Mouse (Mus musculus) ES-Bruce4 (cell line): ENCODE measurements around the gene Scrn3. TPM values are rescaled to one million over a fixed set of nuclear protein-coding genes. Genes with fewer than 3 reads are reported as not detected.

Experiments used
- H3K27ac ChIP-seq: 2 replicates; pipeline ENCODE4 v1.5.1; 2012; ENCODE audit warnings: low read length, inconsistent platforms; ENCODE audit not compliant: insufficient read depth
- H3K27me3 ChIP-seq: 2 replicates; pipeline ENCODE4 v1.6.1; 2012; ENCODE audit warnings: mild to moderate bottlenecking, low read length, inconsistent platforms; ENCODE audit not compliant: control insufficient read depth, poor library complexity, insufficient read depth, severe bottlenecking
- H3K36me3 ChIP-seq: 2 replicates; pipeline ENCODE4 v1.6.1; 2012; ENCODE audit warnings: inconsistent platforms, mild to moderate bottlenecking, low read length, moderate library complexity; ENCODE audit not compliant: control insufficient read depth, poor library complexity, insufficient read depth, severe bottlenecking
- H3K4me1 ChIP-seq: one replicate; pipeline ENCODE4 v1.8.1; 2011; ENCODE audit warnings: low read length; ENCODE audit not compliant: control insufficient read depth, insufficient read depth
- H3K4me3 ChIP-seq: 2 replicates; pipeline ENCODE4 v1.5.1; 2011; ENCODE audit warnings: low read depth, mild to moderate bottlenecking, low read length
- H3K9ac ChIP-seq: 2 replicates; pipeline ENCODE4 v1.6.1; 2012; ENCODE audit warnings: low read depth, mild to moderate bottlenecking, inconsistent platforms; ENCODE audit not compliant: poor library complexity, severe bottlenecking
- H3K9me3 ChIP-seq: replicated peaks from 2 replicates; pipeline ENCODE4 v1.6.1; 2012; ENCODE audit warnings: mild to moderate bottlenecking, low read length, inconsistent platforms; ENCODE audit not compliant: control insufficient read depth, poor library complexity, insufficient read depth, severe bottlenecking
- CTCF ChIP-seq: IDR thresholded peaks from one replicate; pipeline ENCODE4 v1.8.1; 2011; ENCODE audit warnings: low read depth, low read length
- EP300 ChIP-seq: IDR thresholded peaks from 2 replicates; pipeline ENCODE4 v1.6.1; 2011; ENCODE audit warnings: low read depth, low read length; ENCODE audit not compliant: insufficient read depth
- POLR2A ChIP-seq: IDR thresholded peaks from one replicate; pipeline ENCODE4 v1.8.1; 2011; ENCODE audit warnings: low read length; ENCODE audit not compliant: insufficient read depth
- polyA plus RNA-seq: library from polyadenylated mRNA; stranded (reverse); fragments of >200 nt; gene quantifications from 2 replicates; pipeline ENCODE4 v1.2.4, GENCODE M21; 2011; ENCODE audit warnings: low read depth; ENCODE audit not compliant: missing spikeins, insufficient read depth, insufficient read length

Scrn3 gene
- polyA plus RNA-seq, 1 experiment: 33.5 TPM

- H3K9me3 ChIP-seq: no peaks in the 10 kb centered on the region
- H3K36me3 ChIP-seq: peaks cover 4% of the 10 kb centered on the region; the same call in 1 of the 2 replicates
- H3K4me1 ChIP-seq: peaks cover 2% of the 10 kb centered on the region
- H3K27ac ChIP-seq: no peak overlapping the region
- no peaks in the 10 kb centered on the region for H3K27me3 ChIP-seq
- H3K4me3 ChIP-seq: no peak overlapping the region
- TF ChIP-seq EP300 (no peak), POLR2A (no peak), CTCF (no peak)
- no peak overlapping the region for H3K9ac ChIP-seq
Measured at GRCm38 (mm10) chr2:73319218-73319617, 6.8 kb downstream of the Scrn3 start.

GRCm38 (mm10) chr2:73322991-73323390 is 10.6 kb downstream of the Scrn3 start:
- no peak overlapping the region for H3K4me3 ChIP-seq
- no peaks in the 10 kb centered on the region for H3K27me3 ChIP-seq
- H3K9ac ChIP-seq: no peak overlapping the region
- TF ChIP-seq EP300 (no peak), POLR2A (no peak), CTCF (no peak)
- no peak overlapping the region for H3K27ac ChIP-seq
- peaks cover 2% of the 10 kb centered on the region for H3K4me1 ChIP-seq
- H3K36me3 ChIP-seq: peaks cover 4% of the 10 kb centered on the region; the same call in 1 of the 2 replicates
- no peaks in the 10 kb centered on the region for H3K9me3 ChIP-seq

- peaks cover 2% of the 10 kb centered on the region for H3K4me1 ChIP-seq
- H3K27me3 ChIP-seq: no peaks in the 10 kb centered on the region
- H3K4me3 ChIP-seq: no peak overlapping the region
- H3K36me3 ChIP-seq: no peaks in the 10 kb centered on the region
- H3K9ac ChIP-seq: no peak overlapping the region
- TF ChIP-seq CTCF (no peak), POLR2A (no peak), EP300 (no peak)
- H3K27ac ChIP-seq: no peak overlapping the region
- H3K9me3 ChIP-seq: no peaks in the 10 kb centered on the region
Measured at GRCm38 (mm10) chr2:73325871-73326270, 13.5 kb downstream of the Scrn3 start.

GRCm38 (mm10) chr2:73335949-73336348 is 23.5 kb downstream of the Scrn3 start:
- Histone ChIP-seq H3K9ac (no peak overlapping the region), H3K9me3 (no peaks in the 10 kb centered on the region), H3K4me3 (no peak overlapping the region), H3K27me3 (no peaks in the 10 kb centered on the region), H3K36me3 (no peaks in the 10 kb centered on the region), H3K4me1 (no peaks in the 10 kb centered on the region), H3K27ac (no peak overlapping the region)
- TF ChIP-seq POLR2A: no peak
- no peak for TF ChIP-seq EP300
- no peak for TF ChIP-seq CTCF

- no peaks in the 10 kb centered on the region for H3K36me3 ChIP-seq
- H3K9me3 ChIP-seq: no peaks in the 10 kb centered on the region
- no peak for TF ChIP-seq CTCF
- TF ChIP-seq EP300: no peak
- TF ChIP-seq POLR2A: no peak
- no peak overlapping the region for H3K4me3 ChIP-seq
- H3K4me1 ChIP-seq: no peaks in the 10 kb centered on the region
- H3K27me3 ChIP-seq: no peaks in the 10 kb centered on the region
- H3K27ac ChIP-seq: no peak overlapping the region
- H3K9ac ChIP-seq: no peak overlapping the region
Measured at GRCm38 (mm10) chr2:73338415-73338814, 26.0 kb downstream of the Scrn3 start.

GRCm38 (mm10) chr2:73343701-73344100 is 31.3 kb downstream of the Scrn3 start:
- TF ChIP-seq EP300 (no peak), CTCF (no peak), POLR2A (no peak)
- H3K4me3 ChIP-seq: no peak overlapping the region
- H3K27me3 ChIP-seq: no peaks in the 10 kb centered on the region
- H3K9me3 ChIP-seq: no peaks in the 10 kb centered on the region
- H3K9ac ChIP-seq: no peak overlapping the region
- no peak overlapping the region for H3K27ac ChIP-seq
- no peaks in the 10 kb centered on the region for H3K4me1 ChIP-seq
- no peaks in the 10 kb centered on the region for H3K36me3 ChIP-seq
